Mouse (Mus musculus): ENCODE measurements at regions not wholly inside any gene's neighbourhood (a gene's known extent, or its start where the extent isn't known, plus 50 kb on each side); places are given as distances from the start of the nearest gene placed in this dataset.

GRCm38 (mm10) chr9:17294327-17294726 lies 793.2 kb upstream of the Fat3 start:
- CTCF ChIA-PET: no interaction called here

GRCm38 (mm10) chr9:17288790-17289596 lies 787.9 kb upstream of the Fat3 start:
- CTCF ChIA-PET: no interaction called here

- CTCF ChIA-PET: no interaction called here
These were observed 778.4 kb upstream of the Fat3 start for GRCm38 (mm10) chr9:17279334-17279990.

GRCm38 (mm10) chr9:17272616-17273015 lies 771.5 kb upstream of the Fat3 start:
- CTCF ChIA-PET: no interaction called here

- CTCF ChIA-PET: no interaction called here
These were observed 768.5 kb upstream of the Fat3 start for GRCm38 (mm10) chr9:17269624-17270023.

- CTCF ChIA-PET: no interaction called here
These were observed 756.1 kb upstream of the Fat3 start for GRCm38 (mm10) chr9:17257148-17257547.

GRCm38 (mm10) chr9:17227091-17227481 lies 726.0 kb upstream of the Fat3 start:
- CTCF ChIA-PET: no interaction called here

- CTCF ChIA-PET: no interaction called here
These were observed 725.5 kb upstream of the Fat3 start for GRCm38 (mm10) chr9:17226475-17227090.

GRCm38 (mm10) chr9:17195339-17195738 lies 694.3 kb upstream of the Fat3 start:
- CTCF ChIA-PET: no interaction called here

- CTCF ChIA-PET: no interaction called here
These were observed 688.5 kb upstream of the Fat3 start for GRCm38 (mm10) chr9:17189552-17189951.

GRCm38 (mm10) chr9:17168193-17168592 lies 667.1 kb upstream of the Fat3 start:
- CTCF ChIA-PET: no interaction called here

- CTCF ChIA-PET: no interaction called here
These were observed 665.2 kb upstream of the Fat3 start for GRCm38 (mm10) chr9:17166331-17166730.

- CTCF ChIA-PET: no interaction called here
These were observed 657.6 kb upstream of the Fat3 start for GRCm38 (mm10) chr9:17158481-17159366.

- CTCF ChIA-PET: interaction anchor here (0.7 kb wide), 1 partner anchor 14 kb away, joined by 9 read pairs; no protein-coding TSS in a partner anchor
These were observed 651.3 kb upstream of the Fat3 start for GRCm38 (mm10) chr9:17152369-17152768.

- CTCF ChIA-PET: no interaction called here
These were observed 648.3 kb upstream of the Fat3 start for GRCm38 (mm10) chr9:17149424-17149823.

Data from spleen, embryonic (tissue).